Mouse (Mus musculus): ENCODE measurements around the gene Clstn1.

GRCm38 (mm10) chr4:149604518-149604917 is 18.2 kb downstream of the Clstn1 start:
- TF ChIP-seq CTCF (IDR thresholded peaks at IDR 0.05; ENCODE audit: extremely low read depth, insufficient read depth, insufficient read length, insufficient replicate concordance) (no peak), POLR2A (IDR thresholded peaks at IDR 0.05; ENCODE audit: low read depth, low read length) (no peak)
